Mouse (Mus musculus): ENCODE measurements around the gene Kif2a. TPM values are rescaled to one million over a fixed set of nuclear protein-coding genes. Genes with fewer than 3 reads are reported as not detected.

The Kif2a gene
- total and polyA plus RNA-seq, 3 experiments = 18.0 to 310 (median 135) TPM

- H3K36me3 ChIP-seq (ENCODE audit: control insufficient read depth in 1 of 2, insufficient read depth in 2 of 2, low read length in 2 of 2) = peaks cover 7 to 33% of the 10 kb centered on the region in 2 experiments
Observed at GRCm38 (mm10) chr13:106958286-106958685, 63.6 kb downstream of the Kif2a start.

GRCm38 (mm10) chr13:106957554-106957953 lies 64.4 kb downstream of the Kif2a start:
- no peak for DNase-seq (ENCODE audit: low read depth, low spot score)
- peaks cover 2 to 31% of the 10 kb centered on the region in 2 experiments for H3K36me3 ChIP-seq (ENCODE audit: control insufficient read depth in 1 of 2, insufficient read depth in 2 of 2, low read length in 2 of 2)

More at GRCm38 (mm10) chr13:106958286-106958685, 63.6 kb downstream of the Kif2a start:
- H3K4me3 ChIP-seq (ENCODE audit: control insufficient read depth in 1 of 2, insufficient read depth in 1 of 2, low read depth in 2 of 2, low read length in 2 of 2) = no peak overlapping the region
- no peak overlapping the region for H3K9ac ChIP-seq (ENCODE audit: control insufficient read depth, low read depth, low read length, poor library complexity, severe bottlenecking)
- TF ChIP-seq POLR2A (IDR thresholded peaks at IDR 0.05; ENCODE audit: control insufficient read depth in 1 of 2, insufficient read depth in 1 of 2, low read depth in 1 of 2, low read length in 2 of 2, poor library complexity in 1 of 2) (0 out of 4 replicates have a peak, but pooled peaks of 1 of the 2 experiments have one; percentile 31), SMC3 (IDR thresholded peaks at IDR 0.05; ENCODE audit: low read depth, low read length) (no peak), ZNF384 (IDR thresholded peaks at IDR 0.05; ENCODE audit: low read depth, low read length) (no peak), MXI1 (IDR thresholded peaks at IDR 0.05; ENCODE audit: low read depth, low read length) (no peak), EP300 (IDR thresholded peaks at IDR 0.05; ENCODE audit: low read depth in 1 of 2, low read length in 2 of 2) (no peak), SIN3A (IDR thresholded peaks at IDR 0.05; ENCODE audit: low read length) (no peak)
- no peaks in the 10 kb centered on the region for H3K79me2 ChIP-seq (ENCODE audit: control insufficient read depth, insufficient read depth, low read length, poor library complexity)
- H3K9me3 ChIP-seq (replicated peaks; ENCODE audit: insufficient read depth, low read length) = no peaks in the 10 kb centered on the region
- no peaks in the 10 kb centered on the region; a peak in 1 of 4 replicates for H3K4me1 ChIP-seq (ENCODE audit: control insufficient read depth in 1 of 2, insufficient read depth in 2 of 2, low read length in 2 of 2)
- H3K27ac ChIP-seq (ENCODE audit: control insufficient read depth, low read depth, low read length) = no peak overlapping the region
- no peaks in the 10 kb centered on the region for H3K27me3 ChIP-seq (ENCODE audit: control insufficient read depth in 1 of 2, insufficient read depth in 2 of 2, low read length in 2 of 2)
- no peak for DNase-seq (ENCODE audit: low read depth, low spot score)

GRCm38 (mm10) chr13:106954880-106955279 lies 67.0 kb downstream of the Kif2a start:
- Histone ChIP-seq H3K4me1 (ENCODE audit: control insufficient read depth in 1 of 2, insufficient read depth in 2 of 2, low read length in 2 of 2) (no peaks in the 10 kb centered on the region), H3K27me3 (ENCODE audit: control insufficient read depth in 1 of 2, insufficient read depth in 2 of 2, low read length in 2 of 2) (no peaks in the 10 kb centered on the region), H3K9ac (ENCODE audit: control insufficient read depth, low read depth, low read length, poor library complexity, severe bottlenecking) (no peak overlapping the region), H3K9me3 (replicated peaks; ENCODE audit: insufficient read depth, low read length) (no peaks in the 10 kb centered on the region), H3K36me3 (ENCODE audit: control insufficient read depth in 1 of 2, insufficient read depth in 2 of 2, low read length in 2 of 2) (peaks cover 0 to 31% of the 10 kb centered on the region in 2 experiments; a peak in 2 of 4 replicates), H3K79me2 (ENCODE audit: control insufficient read depth, insufficient read depth, low read length, poor library complexity) (no peaks in the 10 kb centered on the region), H3K27ac (ENCODE audit: control insufficient read depth, low read depth, low read length) (no peak overlapping the region), H3K4me3 (ENCODE audit: control insufficient read depth in 1 of 2, insufficient read depth in 1 of 2, low read depth in 2 of 2, low read length in 2 of 2) (no peak overlapping the region)
- TF ChIP-seq TAL1 (IDR thresholded peaks at IDR 0.05; ENCODE audit: low read length) (no peak), POLR2AphosphoS5 (IDR thresholded peaks at IDR 0.05; ENCODE audit: borderline replicate concordance, low read depth, low read length) (no peak), EP300 (IDR thresholded peaks at IDR 0.05; ENCODE audit: low read depth in 1 of 2, low read length in 2 of 2) (no peak), TCF12 (IDR thresholded peaks at IDR 0.05; ENCODE audit: low read depth, low read length) (no peak), USF2 (IDR thresholded peaks at IDR 0.05; ENCODE audit: borderline replicate concordance in 1 of 2, insufficient read depth in 1 of 2, low read depth in 1 of 2, low read length in 2 of 2) (no peak), CHD1 (IDR thresholded peaks at IDR 0.05; ENCODE audit: low read depth, low read length) (no peak), ZMIZ1 (IDR thresholded peaks at IDR 0.05; ENCODE audit: low read depth, low read length) (no peak), GABPA (IDR thresholded peaks at IDR 0.05; ENCODE audit: low read depth, low read length) (no peak), SMC3 (IDR thresholded peaks at IDR 0.05; ENCODE audit: low read depth, low read length) (no peak), MYB (IDR thresholded peaks at IDR 0.05; ENCODE audit: low read depth, low read length) (no peak)
- no peak for DNase-seq (ENCODE audit: low read depth, low spot score)

More at GRCm38 (mm10) chr13:106957554-106957953, 64.4 kb downstream of the Kif2a start:
- H3K9me3 ChIP-seq (replicated peaks; ENCODE audit: insufficient read depth, low read length) = no peaks in the 10 kb centered on the region
- H3K27ac ChIP-seq (ENCODE audit: control insufficient read depth, low read depth, low read length) = no peak overlapping the region
- no peak overlapping the region for H3K4me3 ChIP-seq (ENCODE audit: control insufficient read depth in 1 of 2, insufficient read depth in 1 of 2, low read depth in 2 of 2, low read length in 2 of 2)
- no peaks in the 10 kb centered on the region; a peak in 1 of 4 replicates for H3K4me1 ChIP-seq (ENCODE audit: control insufficient read depth in 1 of 2, insufficient read depth in 2 of 2, low read length in 2 of 2)
- no peak overlapping the region for H3K9ac ChIP-seq (ENCODE audit: control insufficient read depth, low read depth, low read length, poor library complexity, severe bottlenecking)
- H3K27me3 ChIP-seq (ENCODE audit: control insufficient read depth in 1 of 2, insufficient read depth in 2 of 2, low read length in 2 of 2) = no peaks in the 10 kb centered on the region
- no peaks in the 10 kb centered on the region for H3K79me2 ChIP-seq (ENCODE audit: control insufficient read depth, insufficient read depth, low read length, poor library complexity)
- TF ChIP-seq TBP (IDR thresholded peaks at IDR 0.05; ENCODE audit: low read depth, low read length) (no peak), HCFC1 (IDR thresholded peaks at IDR 0.05; ENCODE audit: low read depth, low read length) (no peak), SMC3 (IDR thresholded peaks at IDR 0.05; ENCODE audit: low read depth, low read length) (no peak), SIN3A (IDR thresholded peaks at IDR 0.05; ENCODE audit: low read length) (no peak), MYB (IDR thresholded peaks at IDR 0.05; ENCODE audit: low read depth, low read length) (no peak), USF1 (IDR thresholded peaks at IDR 0.05; ENCODE audit: low read depth, low read length) (no peak), NRF1 (IDR thresholded peaks at IDR 0.05; ENCODE audit: insufficient read depth, low read depth, low read length, poor library complexity, severe bottlenecking) (no peak), CTCF (IDR thresholded peaks at IDR 0.05 in 2 of 3, conservative IDR thresholded peaks at IDR 0.05 in 1 of 3; ENCODE audit: control insufficient read depth in 1 of 3, insufficient read depth in 1 of 3, low read depth in 2 of 3, low read length in 3 of 3, poor library complexity in 1 of 3, severe bottlenecking in 1 of 3) (no peak), MAZ (IDR thresholded peaks at IDR 0.05; ENCODE audit: low read depth, low read length) (no peak), ZMIZ1 (IDR thresholded peaks at IDR 0.05; ENCODE audit: low read depth, low read length) (no peak), E2F4 (IDR thresholded peaks at IDR 0.05; ENCODE audit: borderline replicate concordance, low read depth, low read length) (no peak), ETS1 (IDR thresholded peaks at IDR 0.05; ENCODE audit: low read depth, low read length) (no peak), POLR2AphosphoS2 (IDR thresholded peaks at IDR 0.05; ENCODE audit: low read length) (no peak; the same call in 1 of the 2 replicates), USF2 (IDR thresholded peaks at IDR 0.05; ENCODE audit: borderline replicate concordance in 1 of 2, insufficient read depth in 1 of 2, low read depth in 1 of 2, low read length in 2 of 2) (no peak), UBTF (IDR thresholded peaks at IDR 0.05; ENCODE audit: borderline replicate concordance, insufficient read depth, low read depth, low read length) (no peak), RCOR1 (IDR thresholded peaks at IDR 0.05; ENCODE audit: low read depth, low read length) (no peak), MAX (IDR thresholded peaks at IDR 0.05; ENCODE audit: low read length) (no peak), MAFK (IDR thresholded peaks at IDR 0.05; ENCODE audit: borderline replicate concordance, low read depth, low read length) (no peak)

Data from MEL (cell line).